Mouse (Mus musculus): ENCODE measurements around the gene Mbnl1. TPM values are rescaled to one million over a fixed set of nuclear protein-coding genes. Genes with fewer than 3 reads are reported as not detected.

Mbnl1 gene
- polyA plus RNA-seq, 1 experiment from 2014 or later, result 34.7 TPM

GRCm38 (mm10) chr3:60615057-60615606 is 142.5 kb downstream of the Mbnl1 start:
- no peak for DNase-seq (ENCODE audit: low spot score)
- no peaks in the 10 kb centered on the region for H3K27me3 ChIP-seq (ENCODE audit: insufficient read depth, poor library complexity, severe bottlenecking)
- H3K9me3 ChIP-seq, result no peaks in the 10 kb centered on the region
- H3K36me3 ChIP-seq, result peaks cover 10% of the 10 kb centered on the region; the same call in 1 of the 2 replicates
- no peak overlapping the region for H3K27ac ChIP-seq
- 80% methylated on average over 11 of the region's 11 CpGs for WGBS
- H3K4me1 ChIP-seq (replicated peaks), result no peaks in the 10 kb centered on the region
- no peak overlapping the region for H3K4me3 ChIP-seq

GRCm38 (mm10) chr3:60615615-60616014 is 143.0 kb downstream of the Mbnl1 start:
- H3K4me3 ChIP-seq, result no peak overlapping the region
- DNase-seq (ENCODE audit: low spot score), result no peak
- 61% methylated on average over 7 of the region's 7 CpGs for WGBS

GRCm38 (mm10) chr3:60616147-60616546 is 143.5 kb downstream of the Mbnl1 start:
- Histone ChIP-seq H3K36me3 (peaks cover 10% of the 10 kb centered on the region; the same call in 1 of the 2 replicates), H3K4me1 (replicated peaks) (no peaks in the 10 kb centered on the region), H3K4me3 (no peak overlapping the region), H3K27me3 (ENCODE audit: insufficient read depth, poor library complexity, severe bottlenecking) (no peaks in the 10 kb centered on the region), H3K9me3 (no peaks in the 10 kb centered on the region), H3K27ac (no peak overlapping the region)
- 83% methylated on average over 2 of the region's 2 CpGs for WGBS
- no peak for DNase-seq (ENCODE audit: low spot score)

More at GRCm38 (mm10) chr3:60615615-60616014, 143.0 kb downstream of the Mbnl1 start:
- H3K27ac ChIP-seq, result no peak overlapping the region
- H3K27me3 ChIP-seq (ENCODE audit: insufficient read depth, poor library complexity, severe bottlenecking), result no peaks in the 10 kb centered on the region
- H3K4me1 ChIP-seq (replicated peaks), result no peaks in the 10 kb centered on the region
- H3K9me3 ChIP-seq, result no peaks in the 10 kb centered on the region
- H3K36me3 ChIP-seq, result peaks cover 10% of the 10 kb centered on the region; the same call in 1 of the 2 replicates

- H3K4me3 ChIP-seq, result no peak overlapping the region
- H3K9me3 ChIP-seq, result no peaks in the 10 kb centered on the region
- no peaks in the 10 kb centered on the region for H3K27me3 ChIP-seq (ENCODE audit: insufficient read depth, poor library complexity, severe bottlenecking)
- H3K27ac ChIP-seq, result no peak overlapping the region
- DNase-seq (ENCODE audit: low spot score), result no peak
- H3K4me1 ChIP-seq (replicated peaks), result no peaks in the 10 kb centered on the region
- 80% methylated on average over 1 of the region's 1 CpGs for WGBS
- peaks cover 10% of the 10 kb centered on the region; the same call in 1 of the 2 replicates for H3K36me3 ChIP-seq
Measured at GRCm38 (mm10) chr3:60617643-60618042, 145.0 kb downstream of the Mbnl1 start.

GRCm38 (mm10) chr3:60620236-60620635 is 147.6 kb downstream of the Mbnl1 start:
- H3K27ac ChIP-seq, result no peak overlapping the region
- no peaks in the 10 kb centered on the region for H3K9me3 ChIP-seq
- no peak overlapping the region for H3K4me3 ChIP-seq
- H3K4me1 ChIP-seq (replicated peaks), result no peaks in the 10 kb centered on the region
- H3K36me3 ChIP-seq, result no peaks in the 10 kb centered on the region
- WGBS, result 84% methylated on average over 2 of the region's 2 CpGs
- no peak for DNase-seq (ENCODE audit: low spot score)
- no peaks in the 10 kb centered on the region for H3K27me3 ChIP-seq (ENCODE audit: insufficient read depth, poor library complexity, severe bottlenecking)

GRCm38 (mm10) chr3:60631183-60631582 is 158.6 kb downstream of the Mbnl1 start:
- Histone ChIP-seq H3K4me3 (no peak overlapping the region), H3K9me3 (no peaks in the 10 kb centered on the region), H3K4me1 (replicated peaks) (no peaks in the 10 kb centered on the region), H3K36me3 (peaks cover 8% of the 10 kb centered on the region), H3K27ac (no peak overlapping the region), H3K27me3 (ENCODE audit: insufficient read depth, poor library complexity, severe bottlenecking) (no peaks in the 10 kb centered on the region)
- WGBS, result 93% methylated on average over 2 of the region's 2 CpGs
- no peak for DNase-seq (ENCODE audit: low spot score)

GRCm38 (mm10) chr3:60631754-60632153 is 159.1 kb downstream of the Mbnl1 start:
- Histone ChIP-seq H3K9me3 (no peaks in the 10 kb centered on the region), H3K4me3 (no peak overlapping the region), H3K4me1 (replicated peaks) (no peaks in the 10 kb centered on the region), H3K27ac (no peak overlapping the region), H3K36me3 (peaks cover 3% of the 10 kb centered on the region; the same call in 1 of the 2 replicates), H3K27me3 (ENCODE audit: insufficient read depth, poor library complexity, severe bottlenecking) (no peaks in the 10 kb centered on the region)
- DNase-seq (ENCODE audit: low spot score), result no peak
- 85% methylated on average over 5 of the region's 5 CpGs for WGBS

GRCm38 (mm10) chr3:60632796-60633466 is 160.3 kb downstream of the Mbnl1 start:
- Histone ChIP-seq H3K4me1 (replicated peaks) (no peaks in the 10 kb centered on the region), H3K36me3 (no peaks in the 10 kb centered on the region), H3K27ac (no peak overlapping the region), H3K9me3 (no peaks in the 10 kb centered on the region), H3K27me3 (ENCODE audit: insufficient read depth, poor library complexity, severe bottlenecking) (no peaks in the 10 kb centered on the region), H3K4me3 (no peak overlapping the region)
- DNase-seq (ENCODE audit: low spot score), result no peak
- 93% methylated on average over 1 of the region's 1 CpGs for WGBS

GRCm38 (mm10) chr3:60638530-60638929 is 165.9 kb downstream of the Mbnl1 start:
- Histone ChIP-seq H3K4me3 (no peak overlapping the region), H3K27me3 (ENCODE audit: insufficient read depth, poor library complexity, severe bottlenecking) (no peaks in the 10 kb centered on the region), H3K27ac (no peak overlapping the region), H3K4me1 (replicated peaks) (no peaks in the 10 kb centered on the region), H3K36me3 (no peaks in the 10 kb centered on the region), H3K9me3 (no peaks in the 10 kb centered on the region)
- DNase-seq (ENCODE audit: low spot score), result no peak
- 92% methylated on average over 3 of the region's 3 CpGs for WGBS

GRCm38 (mm10) chr3:60639135-60639534 is 166.5 kb downstream of the Mbnl1 start:
- no peaks in the 10 kb centered on the region for H3K9me3 ChIP-seq
- H3K4me1 ChIP-seq (replicated peaks), result no peaks in the 10 kb centered on the region
- H3K36me3 ChIP-seq, result no peaks in the 10 kb centered on the region
- WGBS, result 80% methylated on average over 5 of the region's 5 CpGs
- no peaks in the 10 kb centered on the region for H3K27me3 ChIP-seq (ENCODE audit: insufficient read depth, poor library complexity, severe bottlenecking)
- no peak overlapping the region for H3K27ac ChIP-seq
- no peak for DNase-seq (ENCODE audit: low spot score)
- H3K4me3 ChIP-seq, result no peak overlapping the region

- WGBS, result 79% methylated on average over 3 of the region's 3 CpGs
- no peaks in the 10 kb centered on the region for H3K36me3 ChIP-seq
Measured at GRCm38 (mm10) chr3:60642227-60642626, 169.6 kb downstream of the Mbnl1 start.

GRCm38 (mm10) chr3:60645531-60645930 is 172.9 kb downstream of the Mbnl1 start:
- Histone ChIP-seq H3K36me3 (no peaks in the 10 kb centered on the region), H3K4me1 (replicated peaks) (no peaks in the 10 kb centered on the region), H3K4me3 (no peak overlapping the region), H3K27ac (no peak overlapping the region), H3K27me3 (ENCODE audit: insufficient read depth, poor library complexity, severe bottlenecking) (no peaks in the 10 kb centered on the region), H3K9me3 (no peaks in the 10 kb centered on the region)
- WGBS, result 91% methylated on average over 1 of the region's 1 CpGs
- no peak for DNase-seq (ENCODE audit: low spot score)

More at GRCm38 (mm10) chr3:60642227-60642626, 169.6 kb downstream of the Mbnl1 start:
- H3K4me1 ChIP-seq (replicated peaks), result no peaks in the 10 kb centered on the region
- no peaks in the 10 kb centered on the region for H3K9me3 ChIP-seq
- DNase-seq (ENCODE audit: low spot score), result no peak
- no peak overlapping the region for H3K4me3 ChIP-seq
- no peak overlapping the region for H3K27ac ChIP-seq
- no peaks in the 10 kb centered on the region for H3K27me3 ChIP-seq (ENCODE audit: insufficient read depth, poor library complexity, severe bottlenecking)

- Histone ChIP-seq H3K4me3 (no peak overlapping the region), H3K27me3 (ENCODE audit: insufficient read depth, poor library complexity, severe bottlenecking) (no peaks in the 10 kb centered on the region), H3K4me1 (replicated peaks) (no peaks in the 10 kb centered on the region), H3K9me3 (no peaks in the 10 kb centered on the region), H3K27ac (no peak overlapping the region), H3K36me3 (no peaks in the 10 kb centered on the region)
- 94% methylated on average over 1 of the region's 1 CpGs for WGBS
- DNase-seq (ENCODE audit: low spot score), result no peak
Measured at GRCm38 (mm10) chr3:60648293-60648692, 175.7 kb downstream of the Mbnl1 start.
